Mouse (Mus musculus) cerebellum, postnatal 36 days (tissue): Measurements from ENCODE around the gene B830017H08Rik.

ENCODE experiments used
- DNase-seq, 2 experiments: peaks; one replicate each; pipeline ENCODE4 v3.0.0; 2021 to 2022; ENCODE audit warnings: mixed read lengths in 2 of 2

The B830017H08Rik gene

DNA sequence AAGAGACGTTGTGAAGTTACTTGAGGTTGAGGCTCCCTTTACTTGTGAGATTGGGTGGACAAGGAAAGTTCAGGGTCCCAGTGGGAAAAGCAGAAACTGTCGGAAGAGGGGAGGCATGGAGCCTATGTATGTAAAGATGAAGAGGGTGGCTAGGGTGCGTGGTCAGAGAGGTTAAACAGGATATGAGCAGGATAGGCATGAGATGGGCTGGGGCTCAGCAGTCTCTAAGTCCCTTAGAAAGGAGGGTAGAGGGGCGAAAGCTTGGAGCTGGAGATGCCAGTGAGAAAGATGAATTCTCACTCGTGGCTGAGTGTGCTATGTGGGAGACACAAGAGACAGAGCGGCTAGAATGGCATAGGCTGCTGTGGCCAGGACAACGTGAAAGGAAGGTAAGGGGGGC, at the start of gene B830017H08Rik:
B830017H08Rik (plus strand) TSS at position 301 of the 400 bp plus-strand sequence.
- DNase-seq: no peak

DNA sequence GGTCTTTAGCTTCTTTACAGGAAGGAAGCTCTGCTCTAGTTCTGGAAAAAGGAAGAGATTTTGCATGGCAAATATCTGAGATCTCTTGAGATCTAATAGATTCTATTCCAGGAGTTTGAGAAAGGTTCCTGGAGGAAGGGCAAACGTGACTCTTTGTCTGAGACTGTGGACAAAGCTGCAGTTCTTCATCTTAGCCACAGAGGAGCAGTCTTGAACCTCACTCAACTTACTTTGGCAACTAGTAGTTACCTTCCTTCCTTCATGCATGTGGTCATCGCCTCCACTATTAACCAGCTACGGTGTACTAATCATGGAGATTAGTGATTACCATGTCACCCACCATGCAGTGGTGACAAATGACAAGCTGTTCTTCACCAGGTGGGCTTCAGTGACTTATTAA, 47.6 kb upstream of the B830017H08Rik start:
- DNase-seq: no peak

DNA sequence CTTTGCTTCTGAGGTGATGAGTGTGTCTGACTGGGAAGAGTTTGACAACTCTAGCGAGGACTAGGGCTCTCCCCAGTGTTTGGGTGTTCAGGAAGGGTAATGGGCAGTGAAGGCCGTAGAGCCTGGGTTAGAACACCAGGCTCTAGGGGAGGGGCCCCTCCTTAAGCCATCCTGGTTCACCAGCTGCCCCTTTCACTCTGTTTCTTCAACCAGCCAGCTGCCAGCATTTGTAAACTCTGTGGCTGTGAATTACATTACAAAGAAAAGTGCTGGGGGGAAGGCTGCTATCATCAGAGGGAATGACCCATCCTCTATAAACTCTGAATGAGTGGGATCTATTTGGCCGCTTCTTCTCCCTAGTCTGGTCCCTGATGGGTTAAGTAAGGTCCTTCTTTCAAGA, 40.2 kb upstream of the B830017H08Rik start:
- DNase-seq: no peak

DNA sequence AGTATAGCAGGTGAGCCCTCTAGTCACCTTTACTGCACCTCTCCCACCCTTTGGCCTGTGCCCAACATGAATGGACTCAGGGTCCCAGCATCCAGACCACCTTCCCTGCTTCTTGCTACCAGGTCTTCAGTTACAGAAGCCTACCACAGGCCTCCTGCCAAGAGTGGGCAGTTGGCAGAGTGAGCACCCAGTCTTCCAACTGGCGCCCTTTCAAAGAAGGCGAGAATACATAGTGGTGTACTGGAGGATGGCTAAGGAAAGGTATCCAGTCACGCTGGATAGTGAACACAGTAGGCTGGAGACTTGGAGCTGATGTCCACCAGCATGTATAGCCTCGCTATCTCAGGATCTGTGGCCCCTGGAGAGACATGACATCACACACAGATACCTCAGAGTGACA, 38.9 kb upstream of the B830017H08Rik start:
- no peak for DNase-seq

DNA sequence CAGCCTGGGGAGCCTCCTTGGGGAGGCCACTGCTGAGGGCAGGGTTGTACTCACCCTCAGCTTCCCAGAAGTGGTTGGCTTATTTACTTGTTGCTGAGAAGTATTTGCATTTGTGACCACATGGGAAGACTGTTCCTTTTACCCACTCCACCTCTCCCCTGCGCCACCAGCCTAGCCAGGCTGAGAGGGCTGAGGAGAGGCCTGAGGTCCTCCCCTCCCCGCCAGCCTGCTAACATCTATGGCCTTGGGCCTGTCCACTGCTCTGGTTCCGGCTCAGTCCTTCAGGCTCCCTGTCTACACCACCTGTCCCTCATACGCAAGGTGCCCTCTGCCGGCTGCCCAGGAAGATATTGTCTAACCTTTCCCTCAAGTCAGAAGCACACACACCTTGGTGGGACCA, 37.3 kb upstream of the B830017H08Rik start:
- DNase-seq: no peak

DNA sequence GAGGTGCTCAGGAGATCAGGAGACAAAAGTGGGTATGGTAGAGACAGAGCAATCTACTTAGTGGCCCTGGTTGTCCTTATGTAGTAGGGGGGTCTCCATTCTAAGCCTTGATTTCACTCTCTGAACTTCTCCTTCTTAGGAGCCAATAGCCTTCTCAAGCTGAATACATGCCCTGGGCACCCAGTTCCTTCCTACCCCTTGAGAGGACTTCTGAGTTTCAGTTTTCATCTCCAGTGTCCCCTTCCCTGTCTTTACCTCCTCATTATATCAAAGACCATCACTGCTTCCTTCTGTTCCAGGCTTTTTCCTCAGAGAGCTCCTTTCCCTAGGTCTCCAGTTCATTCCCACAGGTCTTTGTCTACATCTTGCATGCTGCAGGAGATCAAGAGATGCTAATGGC, 36.4 kb upstream of the B830017H08Rik start:
- DNase-seq: no peak

DNA sequence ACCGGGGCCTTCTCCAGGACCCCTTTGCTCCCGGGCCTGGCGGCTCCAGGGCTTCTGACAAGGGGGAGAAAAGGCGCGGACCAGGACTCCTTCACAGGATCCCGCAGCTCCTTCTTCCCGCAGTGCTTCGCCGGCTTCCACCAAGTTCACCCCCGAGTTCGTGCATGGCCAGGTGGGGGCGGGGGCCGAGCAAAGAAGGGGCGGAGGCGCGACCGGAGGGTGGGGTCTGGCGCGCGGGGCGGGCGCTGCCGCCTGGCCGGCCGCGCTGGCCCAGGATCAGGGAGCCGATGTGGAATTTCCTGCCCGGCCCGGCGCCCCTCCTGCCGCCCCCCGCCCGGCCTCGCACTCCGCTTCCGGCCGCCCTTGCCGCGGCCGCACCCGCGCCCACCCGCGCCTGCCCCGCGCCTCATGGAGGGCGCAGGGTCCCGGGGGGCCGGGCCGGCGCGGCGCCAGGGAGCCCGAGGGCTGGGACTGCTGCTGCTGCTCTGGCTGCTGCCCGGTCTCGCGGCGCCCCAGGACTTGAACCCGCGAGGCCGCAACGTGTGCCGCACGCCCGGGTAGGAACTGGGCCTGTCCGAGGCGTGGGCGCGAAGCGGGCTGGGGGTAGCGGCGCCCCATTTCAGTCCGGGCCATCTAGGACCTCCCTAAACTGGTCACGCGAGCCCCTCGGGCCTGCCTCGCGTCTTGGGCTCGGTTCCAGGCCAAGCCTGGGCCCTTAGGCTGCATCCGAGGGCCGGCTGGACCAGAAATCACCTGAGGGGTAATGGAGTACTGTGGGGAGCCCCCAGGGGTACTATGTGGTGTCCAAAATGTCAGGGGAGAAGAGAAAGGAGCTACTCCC, 35.7 kb upstream of the B830017H08Rik start, which contains the start of gene Scarf2:
Scarf2 (plus strand) TSS at position 312 of the 841 bp plus-strand sequence.
- DNase-seq: no peak

DNA sequence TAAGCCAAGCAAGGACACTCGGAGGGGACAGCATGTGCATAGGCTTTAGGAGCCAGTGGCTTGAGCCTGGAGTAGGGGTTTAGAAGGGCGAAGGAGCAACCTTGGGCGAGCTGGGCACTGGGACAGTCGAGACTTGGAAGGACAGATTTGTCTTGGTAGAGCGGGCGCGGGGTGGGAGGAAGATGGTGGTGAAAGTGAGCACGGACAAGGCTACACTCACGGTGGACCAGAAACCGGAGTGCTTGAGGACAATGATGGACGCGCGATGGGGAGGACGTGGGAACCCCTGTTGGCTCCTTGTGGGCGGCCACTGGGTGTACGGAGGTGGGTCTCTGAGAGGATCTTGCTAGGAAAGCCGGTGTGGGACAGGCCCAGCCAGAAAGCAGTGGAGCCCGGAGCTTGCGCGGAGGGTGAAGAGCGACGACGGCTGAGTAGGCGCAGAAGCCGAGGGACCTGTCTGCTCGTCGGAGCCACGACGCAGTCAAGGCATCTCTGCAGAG, 35.1 kb upstream of the B830017H08Rik start:
- DNase-seq: no peak

DNA sequence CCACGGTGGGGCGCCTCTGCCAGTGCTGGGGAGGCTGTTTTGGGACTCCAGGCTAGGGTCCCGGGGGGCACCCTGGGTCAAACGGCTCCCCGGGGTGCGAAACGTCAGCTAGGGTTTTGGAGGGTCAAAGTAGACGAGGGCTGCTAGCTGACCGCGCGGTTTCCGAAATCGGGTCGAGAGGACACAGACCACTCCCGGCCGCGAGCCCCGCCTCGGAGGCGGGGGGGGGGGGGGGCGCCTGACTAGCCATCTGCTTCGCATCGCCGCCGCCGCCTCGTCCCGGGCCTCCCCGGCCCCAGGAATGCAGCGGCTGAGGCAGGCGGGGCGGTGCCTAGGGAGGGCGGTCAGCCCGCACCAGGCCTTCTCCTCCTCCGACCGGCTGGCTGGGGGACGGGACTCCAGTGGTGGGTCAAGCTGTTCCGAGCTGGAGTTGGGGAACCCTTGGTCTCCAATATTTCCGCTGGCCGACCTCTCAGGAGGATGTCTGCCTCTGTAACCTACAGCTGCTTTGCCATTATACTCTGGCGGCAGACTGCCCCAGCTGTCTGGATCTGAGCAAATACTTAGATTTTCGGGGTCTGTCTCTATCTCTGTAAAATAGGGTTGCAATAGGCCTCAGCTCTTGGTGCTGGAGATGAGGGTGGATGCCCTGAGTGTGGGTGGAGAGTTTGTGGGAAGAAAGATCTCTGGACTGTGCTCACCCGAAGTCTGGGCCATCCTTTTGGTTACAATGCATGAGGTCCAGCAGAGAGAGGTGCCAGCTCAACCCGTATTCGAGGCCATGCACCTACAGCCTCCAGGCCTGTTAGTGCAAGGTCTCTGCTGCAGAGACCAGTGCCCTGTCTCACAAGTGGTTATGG, 34.4 kb upstream of the B830017H08Rik start:
- no peak for DNase-seq

DNA sequence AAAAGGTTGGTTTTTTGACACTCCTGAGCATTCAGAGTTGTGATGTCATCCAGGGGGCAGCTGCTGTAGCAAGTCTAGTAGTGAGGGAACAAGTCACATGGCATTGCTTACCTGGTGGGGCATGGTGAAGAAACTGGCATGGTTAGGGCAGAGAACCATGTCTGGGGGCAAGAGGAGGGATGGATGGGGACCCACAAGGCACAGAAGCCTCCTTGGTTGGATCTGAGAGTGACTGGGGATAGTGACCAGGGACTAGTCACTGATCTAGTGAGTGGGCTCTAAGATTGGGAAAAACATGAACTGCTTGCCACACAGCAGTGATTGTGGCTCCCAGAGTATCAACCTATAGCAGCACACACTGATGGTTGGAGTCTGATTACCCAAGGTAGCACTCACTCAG, 33.3 kb upstream of the B830017H08Rik start:
- no peak for DNase-seq

DNA sequence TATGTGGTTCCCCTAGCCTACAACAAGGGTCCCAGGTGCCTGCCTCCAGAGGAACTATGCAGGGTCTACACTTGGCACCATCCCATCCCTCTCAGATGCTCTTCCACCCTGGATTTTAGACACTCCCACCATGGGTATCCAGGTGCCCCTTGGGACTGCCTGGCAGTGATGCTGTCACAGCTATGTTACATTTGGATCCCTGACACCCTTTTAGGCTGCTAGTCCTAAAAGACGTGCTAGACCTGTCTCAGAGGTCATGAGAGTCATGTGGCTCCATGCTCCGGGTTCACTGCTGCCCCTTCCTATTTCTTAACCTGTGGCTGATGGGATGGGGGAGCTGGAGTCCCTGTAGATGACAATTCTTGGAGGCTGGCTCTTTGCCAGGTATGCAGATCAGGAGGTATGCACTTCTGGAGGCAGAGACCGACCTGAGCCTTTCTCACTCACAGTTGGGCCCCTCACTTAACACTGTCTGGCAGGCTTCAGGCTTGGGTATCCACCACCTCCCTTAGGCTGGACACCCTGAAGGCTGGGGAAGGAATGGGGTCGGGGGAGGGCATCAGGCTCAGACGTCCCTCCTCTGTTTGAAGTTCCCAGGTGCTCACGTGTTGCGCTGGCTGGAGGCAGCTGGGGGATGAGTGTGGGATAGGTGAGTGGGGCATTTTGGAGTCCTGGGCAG, 31.0 kb upstream of the B830017H08Rik start:
- no peak for DNase-seq

DNA sequence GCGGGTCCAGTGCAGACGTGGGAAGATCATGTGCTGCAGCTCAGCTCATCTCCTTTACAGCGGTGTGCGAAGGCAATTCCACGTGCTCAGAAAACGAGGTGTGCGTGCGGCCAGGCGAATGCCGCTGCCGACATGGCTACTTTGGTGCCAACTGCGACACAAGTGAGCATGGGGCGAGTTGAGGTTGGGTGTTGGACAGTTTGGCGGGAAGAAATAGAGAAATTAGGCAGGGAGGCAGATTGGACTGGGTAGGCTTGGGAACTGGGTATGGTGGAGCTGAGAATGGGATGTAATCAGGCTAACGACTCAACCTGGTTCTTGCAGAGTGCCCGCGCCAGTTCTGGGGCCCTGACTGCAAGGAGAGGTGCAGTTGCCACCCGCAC, 30.5 kb upstream of the B830017H08Rik start:
- DNase-seq: no peak

DNA sequence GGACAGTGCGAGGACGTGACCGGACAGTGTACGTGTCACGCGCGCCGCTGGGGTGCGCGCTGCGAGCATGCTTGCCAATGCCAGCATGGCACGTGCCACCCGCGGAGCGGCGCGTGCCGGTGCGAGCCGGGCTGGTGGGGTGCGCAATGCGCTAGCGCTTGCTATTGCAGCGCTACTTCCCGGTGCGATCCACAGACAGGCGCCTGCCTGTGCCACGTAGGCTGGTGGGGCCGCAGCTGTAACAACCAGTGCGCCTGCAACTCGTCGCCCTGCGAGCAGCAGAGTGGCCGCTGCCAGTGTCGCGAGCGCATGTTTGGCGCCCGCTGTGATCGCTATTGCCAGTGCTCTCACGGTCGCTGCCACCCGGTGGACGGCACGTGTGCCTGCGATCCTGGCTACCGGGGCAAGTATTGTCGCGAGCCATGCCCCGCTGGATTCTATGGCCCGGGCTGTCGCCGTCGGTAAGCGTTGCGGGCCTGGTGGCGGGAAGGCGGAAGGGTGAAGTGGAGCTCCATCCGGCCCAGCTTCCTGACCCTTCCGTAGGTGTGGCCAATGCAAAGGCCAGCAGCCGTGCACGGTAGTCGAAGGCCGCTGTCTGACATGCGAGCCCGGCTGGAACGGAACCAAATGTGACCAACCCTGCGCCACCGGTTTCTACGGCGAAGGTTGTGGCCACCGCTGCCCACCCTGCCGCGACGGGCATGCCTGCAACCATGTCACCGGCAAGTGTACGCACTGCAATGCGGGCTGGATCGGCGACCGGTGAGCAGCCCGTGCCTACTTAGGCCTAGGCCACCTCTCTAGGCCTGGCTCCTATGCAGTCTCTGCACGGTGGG, 29.9 kb upstream of the B830017H08Rik start:
- DNase-seq: peak; percentile 30 to 38

DNA sequence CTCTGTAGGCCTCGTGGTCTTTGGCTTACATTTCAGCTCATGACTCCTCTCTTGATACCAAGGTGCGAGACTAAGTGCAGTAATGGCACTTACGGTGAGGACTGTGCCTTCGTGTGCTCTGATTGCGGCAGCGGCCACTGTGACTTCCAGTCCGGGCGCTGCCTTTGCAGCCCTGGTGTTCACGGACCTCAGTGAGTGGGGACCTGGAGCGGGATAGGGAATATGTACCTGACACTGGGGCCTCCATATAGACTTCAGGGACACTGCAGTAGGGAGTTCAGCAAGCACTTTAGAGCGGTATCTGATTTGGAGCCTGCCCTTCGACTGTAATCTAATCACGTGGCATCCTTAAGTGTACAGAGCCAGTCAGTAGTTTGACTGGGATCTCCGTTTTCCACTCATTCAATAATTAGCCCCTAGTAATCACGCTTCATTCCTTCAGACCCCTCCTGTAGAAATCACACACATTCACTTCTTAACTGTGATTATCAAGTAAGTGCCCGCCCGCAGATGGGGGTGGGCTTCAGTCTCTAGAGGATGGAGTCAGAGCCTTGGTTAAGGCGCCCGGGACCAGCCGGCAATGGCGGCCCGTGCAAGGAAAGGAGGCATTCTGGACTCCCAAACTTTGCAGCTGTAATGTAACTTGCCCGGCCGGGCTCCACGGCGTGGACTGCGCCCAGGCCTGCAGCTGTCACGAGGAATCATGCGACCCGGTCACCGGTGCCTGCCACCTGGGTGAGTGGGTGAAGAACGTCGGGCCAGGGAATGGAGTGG, 29.1 kb upstream of the B830017H08Rik start:
- no peak for DNase-seq

DNA sequence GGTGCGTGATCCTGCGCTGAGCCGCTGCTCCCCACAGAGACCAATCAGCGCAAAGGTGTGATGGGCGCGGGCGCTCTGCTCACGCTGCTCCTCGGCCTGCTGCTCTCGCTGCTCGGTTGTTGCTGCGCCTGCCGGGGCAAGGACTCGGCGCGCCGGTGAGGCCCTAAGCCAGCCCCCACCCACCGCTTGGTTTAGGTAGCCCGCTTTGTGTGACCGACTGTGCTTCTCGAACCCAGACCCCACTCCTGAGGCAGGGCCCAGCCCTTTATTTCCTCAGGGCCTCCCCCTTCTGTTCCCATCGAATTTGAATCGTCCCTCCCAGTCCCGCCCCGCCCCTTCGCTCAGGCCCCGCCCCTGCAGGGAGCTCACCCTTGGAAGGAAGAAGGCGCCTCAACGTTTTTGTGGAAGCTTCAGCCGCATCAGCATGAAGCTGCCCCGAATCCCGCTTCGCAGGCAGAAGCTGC, 28.4 kb upstream of the B830017H08Rik start:
- DNase-seq: no peak

DNA sequence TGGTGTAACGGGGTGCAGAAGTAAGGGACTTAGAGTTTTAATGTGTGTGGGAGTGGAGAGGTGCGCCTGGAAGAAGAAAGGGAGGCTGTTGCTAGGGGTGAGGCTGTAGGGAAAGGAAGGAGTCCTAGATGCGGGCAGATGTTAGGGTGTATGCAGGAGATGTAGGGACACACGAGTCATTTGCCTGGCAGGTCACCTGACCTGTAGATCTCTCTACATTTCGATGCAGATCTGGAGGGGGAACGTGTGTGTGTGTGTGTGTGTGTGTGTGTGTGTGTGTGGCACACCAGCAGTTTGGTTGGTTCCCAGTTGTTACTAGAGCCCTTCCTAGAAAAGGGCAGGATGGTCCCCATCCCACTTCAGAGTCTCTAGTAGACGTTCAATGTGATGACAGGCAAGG, 27.9 kb upstream of the B830017H08Rik start:
- no peak for DNase-seq

DNA sequence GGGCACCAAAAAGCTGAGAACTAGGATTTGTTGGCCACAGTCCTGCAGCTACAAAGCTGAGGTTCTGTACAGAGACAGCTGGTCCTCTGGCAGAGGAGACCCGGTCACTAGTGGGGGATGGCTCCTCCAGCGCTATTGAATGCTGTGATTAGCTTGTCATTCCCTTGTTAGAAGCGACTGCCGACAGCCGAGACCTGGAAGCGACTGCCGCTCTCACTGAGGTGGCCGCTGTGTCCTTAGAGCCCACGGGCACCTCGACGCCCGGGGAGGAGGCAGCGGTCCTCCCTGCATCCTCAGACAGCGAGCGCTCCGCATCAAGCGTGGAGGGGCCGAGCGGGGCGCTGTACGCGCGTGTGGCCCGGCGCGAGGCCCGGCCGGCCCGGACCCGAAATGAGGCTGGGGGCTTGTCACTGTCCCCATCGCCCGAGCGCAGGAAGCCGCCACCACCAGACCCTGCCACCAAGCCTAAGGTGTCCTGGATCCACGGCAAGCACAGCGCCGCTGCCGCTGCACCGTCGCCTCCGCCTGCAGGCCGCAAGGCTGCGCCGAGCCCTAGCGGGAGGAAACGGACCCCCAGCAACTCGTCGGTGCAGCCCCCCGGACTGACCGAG, 26.2 kb upstream of the B830017H08Rik start:
- peak; percentile 38 to 50 for DNase-seq

DNA sequence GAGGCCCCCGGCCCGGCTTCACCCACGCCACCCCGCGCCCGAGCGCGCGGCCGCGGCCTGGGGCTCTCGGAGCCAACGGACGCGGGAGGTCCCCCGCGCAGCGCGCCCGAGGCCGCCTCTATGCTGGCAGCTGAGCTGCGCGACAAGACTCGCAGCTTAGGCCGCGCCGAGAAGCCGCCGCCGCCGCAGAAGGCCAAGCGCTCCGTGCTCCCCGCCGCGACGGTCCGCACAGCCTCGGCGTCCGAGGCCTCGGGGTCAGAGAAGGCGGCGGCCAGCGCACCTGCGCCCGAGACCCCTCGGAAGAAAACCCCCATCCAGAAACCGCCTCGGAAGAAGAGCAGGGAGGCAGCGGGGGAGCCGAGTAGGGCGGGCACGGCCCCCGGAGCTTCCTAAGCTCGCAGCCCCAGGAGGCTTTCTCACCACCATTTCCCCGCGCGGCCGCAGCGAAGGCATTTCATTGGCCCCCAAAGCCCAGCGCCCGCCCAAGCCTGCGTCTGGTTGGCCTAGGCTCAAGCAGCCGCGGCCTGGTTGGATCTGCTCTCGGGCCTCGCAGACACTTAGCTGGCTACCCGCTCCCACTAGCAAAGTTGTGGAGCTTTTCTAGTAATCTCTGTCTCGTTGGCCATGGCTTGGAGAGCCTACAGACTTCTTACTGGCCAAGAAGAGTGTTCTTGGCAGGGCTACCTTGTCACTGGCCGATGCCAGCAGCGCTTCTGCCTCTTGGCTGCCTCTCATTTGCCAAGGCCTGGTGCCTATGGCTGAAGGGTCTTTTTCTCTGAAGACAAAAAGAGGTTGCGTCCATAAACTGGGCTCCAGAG, 25.5 kb upstream of the B830017H08Rik start:
- DNase-seq: peak; percentile 81 to 86

DNA sequence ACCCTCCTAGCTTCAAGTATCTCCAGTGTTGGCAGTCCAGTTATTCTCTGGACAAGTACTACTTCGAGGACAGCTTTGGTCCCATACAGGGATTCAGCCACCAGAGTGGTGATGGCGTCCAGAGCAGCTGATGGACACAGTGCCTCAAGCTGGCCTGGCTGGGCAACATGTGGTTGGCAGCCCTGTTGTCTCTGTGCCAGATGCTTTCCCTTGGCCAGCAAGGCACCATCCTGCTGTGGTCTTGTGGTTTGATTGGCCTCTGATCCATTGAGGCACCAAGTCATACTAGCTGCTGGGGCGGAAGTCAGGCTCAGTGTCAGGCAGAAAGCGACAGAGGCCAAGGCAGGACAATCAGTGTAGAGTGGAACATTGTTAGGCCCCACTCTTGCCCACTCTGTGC, 23.8 kb upstream of the B830017H08Rik start:
- DNase-seq: no peak

DNA sequence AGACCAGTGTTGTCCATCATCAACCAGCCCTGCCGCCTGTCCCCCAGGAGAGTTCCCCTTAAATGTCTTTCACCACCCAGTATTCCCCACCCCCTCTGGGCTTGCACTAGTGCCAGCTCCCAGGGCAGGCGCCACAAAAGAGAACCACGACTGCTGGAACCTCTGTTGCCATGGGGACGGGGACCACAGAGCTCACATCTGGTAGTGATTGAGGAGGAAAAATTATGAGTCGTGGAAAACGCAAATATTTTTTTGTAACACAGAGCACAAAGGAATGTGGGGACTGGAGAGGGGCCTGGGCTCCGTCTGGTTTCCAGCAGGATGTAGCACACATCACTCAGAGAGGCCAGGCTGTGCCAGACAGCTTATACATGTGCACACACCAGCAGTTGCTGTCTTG, 23.2 kb upstream of the B830017H08Rik start:
- no peak for DNase-seq
